Mouse (Mus musculus): ENCODE results near the gene Zc2hc1c.
"Not testable (repeated sequence)": the region's sequence is repeated elsewhere in the genome, so short reads cannot be mapped to it uniquely, and the experiment has no call there.

GRCm38 (mm10) chr12:85281756-85282155 lies 6.6 kb upstream of the Zc2hc1c start:
- not testable (repeated sequence) for TF ChIP-seq CTCF, POLR2A (IDR thresholded peaks at IDR 0.05; ENCODE audit: extremely low read depth, insufficient read depth, low read length)
